Mouse (Mus musculus) B cell, adult (primary cell): ENCODE measurements around the gene Tspear. TPM values are rescaled to one million over a fixed set of nuclear protein-coding genes. Genes with fewer than 3 reads are reported as not detected.

Experiments
- total RNA-seq: library from RNA; stranded (reverse); gene quantifications from 4 replicates; pipeline ENCODE4 v1.2.4, GENCODE M21; 2023; ENCODE audit not compliant: inconsistent age

Tspear gene
- total RNA-seq, 1 experiment from 2014 or later, result 5.2 TPM

GRCm38 (mm10) chr10:77852559-77852958, 166.2 kb downstream of the Tspear start, which contains the start of gene Gm10318:
Gene Gm10318, plus strand, starts transcription at chr10:77852859.

GRCm38 (mm10) chr10:77861675-77862074, 175.3 kb downstream of the Tspear start, which contains the start of gene Gm3285:
Gene Gm3285, plus strand, starts transcription at chr10:77861975.

GRCm38 (mm10) chr10:77902211-77902893, 216.0 kb downstream of the Tspear start, which contains the start of gene Lrrc3:
Gene Lrrc3, minus strand, starts transcription at chr10:77902536.

Other genes starting within 250 kb of the Tspear start
- gene Fam207a, start 170.8 kb upstream of the Tspear start, total RNA-seq, result 18.5 to 25.2 TPM (median 21.4 TPM) in 4 replicates
- gene Itgb2, start 156.3 kb upstream of the Tspear start, total RNA-seq, result 75.6 to 80.7 TPM (median 79.8 TPM) in 4 replicates
- 72.1 to 89.4 TPM (median 78.3 TPM) in 4 replicates for gene Pttg1ip, start 104.8 kb upstream of the Tspear start, total RNA-seq
- 58.9 to 65.6 TPM (median 62.4 TPM) in 4 replicates for gene Sumo3, start 80.5 kb upstream of the Tspear start, total RNA-seq
- gene Gm49325, start 80.4 kb upstream of the Tspear start, total RNA-seq, result 1.3 to 12.1 TPM in 2 of 4 replicates, not detected in the others
- 37.9 to 44.1 TPM (median 41.3 TPM) in 4 replicates for gene Ube2g2, start 64.3 kb upstream of the Tspear start, total RNA-seq
- gene Gm19402, start 4.2 kb downstream of the Tspear start, total RNA-seq, result not detected in 4 replicates
- gene Gm9508, start 10.7 kb downstream of the Tspear start, total RNA-seq, result not detected in 4 replicates
- gene Gm10272, start 20.1 kb downstream of the Tspear start, total RNA-seq, result not detected in 4 replicates
- not detected in 4 replicates for gene Gm10024, start 24.9 kb downstream of the Tspear start, total RNA-seq
- not detected in 4 replicates for gene Gm10142, start 29.2 kb downstream of the Tspear start, total RNA-seq
- not detected in 4 replicates for gene Krtap12-1, start 34.0 kb downstream of the Tspear start, total RNA-seq
- gene Gm10100, start 39.9 kb downstream of the Tspear start, total RNA-seq, result not detected in 4 replicates
- gene Gm18596, start 56.1 kb downstream of the Tspear start, total RNA-seq, result not detected in 4 replicates
- gene Gm9736, start 64.8 kb downstream of the Tspear start, total RNA-seq, result not detected in 4 replicates
- gene Gm3233, start 73.1 kb downstream of the Tspear start, total RNA-seq, result not detected in 4 replicates
- gene Gm3238, start 84.8 kb downstream of the Tspear start, total RNA-seq, result not detected in 4 replicates
- gene Gm7138, start 90.4 kb downstream of the Tspear start, total RNA-seq, result not detected in 4 replicates
- not detected in 4 replicates for gene Gm3250, start 96.0 kb downstream of the Tspear start, total RNA-seq
- not detected in 4 replicates for gene Gm7137, start 101.6 kb downstream of the Tspear start, total RNA-seq
- gene Gm9639, start 108.5 kb downstream of the Tspear start, total RNA-seq, result not detected in 4 replicates
- gene Gm19668, start 112.6 kb downstream of the Tspear start, total RNA-seq, result not detected in 4 replicates
- gene Gm9507, start 125.3 kb downstream of the Tspear start, total RNA-seq, result not detected in 4 replicates
- not detected in 4 replicates for gene Gm2696, start 128.1 kb downstream of the Tspear start, total RNA-seq
- gene Krtap10-4, start 140.5 kb downstream of the Tspear start, total RNA-seq, result not detected in 4 replicates
- not detected in 4 replicates for gene Krtap10-10, start 149.4 kb downstream of the Tspear start, total RNA-seq
- not detected in 4 replicates for gene Gm36176, start 160.2 kb downstream of the Tspear start, total RNA-seq
- not detected in 4 replicates for gene Gm10318, start 166.3 kb downstream of the Tspear start, total RNA-seq
- gene Gm3285, start 175.4 kb downstream of the Tspear start, total RNA-seq, result not detected in 4 replicates
- gene Lrrc3, start 216.0 kb downstream of the Tspear start, total RNA-seq, result 0.16 to 0.19 TPM in 2 of 4 replicates, not detected in the others